Mouse (Mus musculus): ENCODE data around the gene Manf. TPM values are rescaled to one million over a fixed set of nuclear protein-coding genes. Genes with fewer than 3 reads are reported as not detected.

The Manf gene
- polyA plus RNA-seq, 2 experiments, result 52.1 to 159 TPM

DNA sequence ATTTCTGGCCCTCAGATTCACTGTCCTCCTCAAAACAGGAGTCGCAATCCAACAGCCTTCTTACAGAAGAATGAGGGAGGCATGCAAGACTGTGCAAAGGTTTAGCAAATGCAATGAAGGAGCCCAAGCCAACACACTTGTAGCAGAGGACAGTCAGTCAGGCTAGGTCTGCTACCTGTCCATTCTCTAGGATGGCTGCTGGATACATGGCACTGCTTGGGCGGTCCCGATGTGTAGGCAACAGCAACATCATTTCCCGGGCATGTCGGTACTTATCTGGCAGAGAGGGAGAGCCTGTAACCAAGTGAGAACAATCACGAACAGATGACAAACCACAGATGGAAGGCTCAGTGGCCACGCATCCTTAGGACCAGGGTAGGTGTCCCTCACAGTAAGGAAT lies 9.8 kb upstream of the Manf start:
- Histone ChIP-seq H3K27me3 (ENCODE audit: control insufficient read depth, insufficient read depth, low read length) (no peaks in the 10 kb centered on the region), H3K4me1 (replicated peaks; ENCODE audit: control insufficient read depth in 2 of 2, insufficient read depth in 2 of 2, low read length in 1 of 2) (no peaks in the 10 kb centered on the region), H3K9ac (replicated peaks) (no peak overlapping the region), H3K9me3 (ENCODE audit: control insufficient read depth, low read length) (no peaks in the 10 kb centered on the region), H3K4me3 (ENCODE audit: insufficient read depth in 1 of 2, low read depth in 2 of 2, low read length in 2 of 2) (no peak overlapping the region), H3K27ac (no peak overlapping the region), H3K36me3 (replicated peaks; ENCODE audit: control insufficient read depth, insufficient read depth, low read depth) (no peaks in the 10 kb centered on the region), H3K4me2 (ENCODE audit: low read depth) (no peak overlapping the region)
- TF ChIP-seq EP300 (IDR thresholded peaks at IDR 0.05; ENCODE audit: low read depth) (no peak), CTCF (IDR thresholded peaks at IDR 0.05; ENCODE audit: low read depth) (no peak)
- 67% methylated on average over 7 of the region's 7 CpGs for WGBS (ENCODE audit: insufficient replicate concordance)
- ATAC-seq (ENCODE audit: insufficient read depth) (no peak), DNase-seq (ENCODE audit: low read depth in 3 of 3, low spot score in 3 of 3) (no peak)

DNA sequence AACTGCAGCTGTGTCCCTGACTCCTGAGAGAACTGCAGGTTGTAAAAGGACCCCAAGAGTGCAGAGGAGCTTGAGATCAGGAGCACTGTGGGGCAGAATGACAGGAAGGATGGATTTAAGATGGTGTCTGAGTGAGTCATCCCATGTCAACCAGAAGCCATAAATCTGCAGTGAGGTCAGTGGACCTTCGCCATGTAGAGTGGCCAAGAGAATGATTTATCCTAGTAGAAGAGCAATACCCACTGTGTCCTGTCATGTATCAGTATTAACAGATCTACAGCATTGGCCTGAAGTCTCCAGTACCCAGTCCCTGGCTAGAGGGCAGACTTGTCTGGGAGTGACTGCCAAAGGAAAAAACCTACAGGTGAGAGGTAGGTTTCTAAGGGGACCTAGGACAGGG lies 7.1 kb upstream of the Manf start:
- WGBS (ENCODE audit: insufficient replicate concordance), result 52% methylated on average over 1 of the region's 1 CpGs
- Histone ChIP-seq H3K9ac (replicated peaks) (no peak overlapping the region), H3K4me1 (replicated peaks; ENCODE audit: control insufficient read depth in 2 of 2, insufficient read depth in 2 of 2, low read length in 1 of 2) (no peaks in the 10 kb centered on the region), H3K4me2 (ENCODE audit: low read depth) (no peak overlapping the region), H3K4me3 (ENCODE audit: insufficient read depth in 1 of 2, low read depth in 2 of 2, low read length in 2 of 2) (no peak overlapping the region), H3K36me3 (replicated peaks; ENCODE audit: control insufficient read depth, insufficient read depth, low read depth) (no peaks in the 10 kb centered on the region), H3K27me3 (ENCODE audit: control insufficient read depth, insufficient read depth, low read length) (no peaks in the 10 kb centered on the region), H3K27ac (no peak overlapping the region), H3K9me3 (ENCODE audit: control insufficient read depth, low read length) (no peaks in the 10 kb centered on the region)
- ATAC-seq (ENCODE audit: insufficient read depth) (no peak), DNase-seq (ENCODE audit: low read depth in 3 of 3, low spot score in 3 of 3) (no peak)
- TF ChIP-seq CTCF (IDR thresholded peaks at IDR 0.05; ENCODE audit: low read depth) (no peak), EP300 (IDR thresholded peaks at IDR 0.05; ENCODE audit: low read depth) (no peak)

DNA sequence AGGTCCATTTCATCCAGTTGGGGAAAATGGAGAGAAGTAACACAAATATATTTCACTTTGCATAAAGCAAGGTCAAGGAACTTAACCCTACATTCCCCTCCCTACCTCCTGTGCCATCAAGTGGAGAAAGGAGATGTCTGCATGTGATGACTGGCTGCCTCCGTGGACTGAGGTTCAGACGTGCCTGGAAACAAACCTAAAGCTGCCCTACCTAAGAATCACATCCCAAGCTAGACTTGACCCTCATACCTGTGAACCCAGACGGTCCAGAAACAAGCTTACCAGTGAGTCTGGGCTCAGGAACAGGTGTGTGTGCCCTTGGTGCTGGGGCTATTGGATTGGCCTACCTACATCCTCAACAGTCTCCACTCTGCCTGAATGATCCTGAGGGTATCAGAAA lies 1.5 kb upstream of the Manf start:
- H3K36me3 ChIP-seq (replicated peaks; ENCODE audit: control insufficient read depth, insufficient read depth, low read depth), result peaks cover 23% of the 10 kb centered on the region
- TF ChIP-seq CTCF (IDR thresholded peaks at IDR 0.05; ENCODE audit: low read depth) (no peak), EP300 (IDR thresholded peaks at IDR 0.05; ENCODE audit: low read depth) (no peak)
- H3K9ac ChIP-seq (replicated peaks), result no peak overlapping the region
- peak overlapping the region in 1 of 2 experiments; percentile 4; a peak in 2 of 4 replicates for H3K4me3 ChIP-seq (ENCODE audit: insufficient read depth in 1 of 2, low read depth in 2 of 2, low read length in 2 of 2)
- no peaks in the 10 kb centered on the region for H3K27me3 ChIP-seq (ENCODE audit: control insufficient read depth, insufficient read depth, low read length)
- DNase-seq (ENCODE audit: low read depth in 3 of 3, low spot score in 3 of 3) (no peak), ATAC-seq (ENCODE audit: insufficient read depth) (no peak)
- peaks cover 10 to 17% of the 10 kb centered on the region in 2 experiments for H3K4me1 ChIP-seq (replicated peaks; ENCODE audit: control insufficient read depth in 2 of 2, insufficient read depth in 2 of 2, low read length in 1 of 2)
- no peaks in the 10 kb centered on the region for H3K9me3 ChIP-seq (ENCODE audit: control insufficient read depth, low read length)
- peak overlapping the region; percentile 99 for H3K4me2 ChIP-seq (ENCODE audit: low read depth)
- WGBS (ENCODE audit: insufficient replicate concordance), result 62% methylated on average over 3 of the region's 3 CpGs
- no peak overlapping the region for H3K27ac ChIP-seq

DNA sequence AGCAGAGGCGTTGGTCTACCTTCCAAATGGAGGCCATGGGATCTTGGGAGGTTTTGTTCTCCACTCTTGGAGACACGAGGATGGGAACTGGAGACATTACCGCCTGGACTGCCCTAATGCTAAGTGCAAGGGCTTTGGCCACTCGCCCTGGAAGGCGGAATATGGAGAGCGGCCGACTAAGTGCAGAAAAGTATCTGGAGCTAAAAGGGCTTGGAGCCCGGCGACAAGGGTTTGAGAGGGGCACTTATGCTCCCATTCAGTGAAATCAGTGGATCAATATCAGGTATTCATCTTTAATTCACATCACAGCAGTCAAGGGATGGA lies 735 bp upstream of the Manf start:
- Histone ChIP-seq H3K27ac (peak overlapping the region; percentile 83), H3K4me1 (replicated peaks; ENCODE audit: control insufficient read depth in 2 of 2, insufficient read depth in 2 of 2, low read length in 1 of 2) (peaks cover 10 to 24% of the 10 kb centered on the region in 2 experiments), H3K36me3 (replicated peaks; ENCODE audit: control insufficient read depth, insufficient read depth, low read depth) (peaks cover 28% of the 10 kb centered on the region), H3K4me3 (ENCODE audit: insufficient read depth in 1 of 2, low read depth in 2 of 2, low read length in 2 of 2) (peak overlapping the region; percentile 84 to 86), H3K4me2 (ENCODE audit: low read depth) (peak overlapping the region; percentile 99), H3K9ac (replicated peaks) (peak overlapping the region; percentile 85), H3K9me3 (ENCODE audit: control insufficient read depth, low read length) (no peaks in the 10 kb centered on the region), H3K27me3 (ENCODE audit: control insufficient read depth, insufficient read depth, low read length) (no peaks in the 10 kb centered on the region)
- WGBS (ENCODE audit: insufficient replicate concordance), result 2% methylated on average over 9 of the region's 9 CpGs
- ATAC-seq (ENCODE audit: insufficient read depth), result no peak
- no peak for DNase-seq (ENCODE audit: low read depth in 3 of 3, low spot score in 3 of 3)
- TF ChIP-seq EP300 (IDR thresholded peaks at IDR 0.05; ENCODE audit: low read depth) (no peak), CTCF (IDR thresholded peaks at IDR 0.05; ENCODE audit: low read depth) (no peak)

DNA sequence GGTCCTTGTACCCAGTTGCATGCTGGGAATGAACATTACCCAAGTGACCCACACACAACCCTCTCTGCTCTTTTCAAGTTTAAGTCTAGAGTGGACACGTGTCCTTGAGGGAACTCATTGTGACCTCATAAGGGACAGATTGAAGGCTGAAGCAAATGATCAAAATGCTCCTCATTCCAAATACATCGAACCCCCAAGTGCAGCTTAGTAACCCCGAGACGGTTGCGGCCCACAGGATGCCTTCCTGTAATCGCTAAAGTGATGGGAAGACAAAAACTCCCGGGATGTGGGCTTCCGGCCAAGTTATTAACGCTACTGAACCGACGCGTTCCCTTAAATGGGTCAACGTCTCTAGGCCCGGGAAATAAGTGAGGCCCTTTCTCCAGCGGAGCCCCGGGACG lies 438 bp downstream of the Manf start:
- no peaks in the 10 kb centered on the region for H3K27me3 ChIP-seq (ENCODE audit: control insufficient read depth, insufficient read depth, low read length)
- peak in 1 of 3 experiments; percentile 17 for DNase-seq (ENCODE audit: low read depth in 3 of 3, low spot score in 3 of 3)
- TF ChIP-seq EP300 (IDR thresholded peaks at IDR 0.05; ENCODE audit: low read depth) (no peak), CTCF (IDR thresholded peaks at IDR 0.05; ENCODE audit: low read depth) (no peak)
- ATAC-seq (ENCODE audit: insufficient read depth), result no peak
- H3K4me2 ChIP-seq (ENCODE audit: low read depth), result peak overlapping the region; percentile 92
- H3K4me3 ChIP-seq (ENCODE audit: insufficient read depth in 1 of 2, low read depth in 2 of 2, low read length in 2 of 2), result peak overlapping the region; percentile 84 to 95
- peak overlapping the region; percentile 66 for H3K27ac ChIP-seq
- H3K9ac ChIP-seq (replicated peaks), result peak overlapping the region; percentile 95
- WGBS (ENCODE audit: insufficient replicate concordance), result under 1% methylated on average over 17 of the region's 17 CpGs
- H3K9me3 ChIP-seq (ENCODE audit: control insufficient read depth, low read length), result no peaks in the 10 kb centered on the region
- peaks cover 28% of the 10 kb centered on the region for H3K36me3 ChIP-seq (replicated peaks; ENCODE audit: control insufficient read depth, insufficient read depth, low read depth)
- peaks cover 10 to 26% of the 10 kb centered on the region in 2 experiments for H3K4me1 ChIP-seq (replicated peaks; ENCODE audit: control insufficient read depth in 2 of 2, insufficient read depth in 2 of 2, low read length in 1 of 2)
